Mouse (Mus musculus) kidney, adult 2 months (tissue): ENCODE data around the gene Btnl10. TPM values are rescaled to one million over a fixed set of nuclear protein-coding genes. Genes with fewer than 3 reads are reported as not detected.

Source experiments
- DNase-seq: peaks from one replicate; pipeline ENCODE4 v3.0.0; 2021
- H3K27ac ChIP-seq: fragments of 200-500 bp; 2 replicates; pipeline ENCODE4 v1.5.1; 2012; ENCODE audit warnings: low read depth, low read length, control low read depth, inconsistent platforms; ENCODE audit not compliant: insufficient read depth
- H3K27me3 ChIP-seq: fragments of 200-500 bp; replicated peaks from 2 replicates; pipeline ENCODE4 v1.6.1; 2012; ENCODE audit warnings: mild to moderate bottlenecking, moderate library complexity, low read length, inconsistent platforms; ENCODE audit not compliant: control insufficient read depth, insufficient read depth
- H3K36me3 ChIP-seq: fragments of 200-500 bp; 2 replicates; pipeline ENCODE4 v1.6.1; 2012; ENCODE audit warnings: mild to moderate bottlenecking, moderate library complexity, low read length, inconsistent platforms; ENCODE audit not compliant: control insufficient read depth, insufficient read depth
- H3K4me1 ChIP-seq: fragments of 200-500 bp; 2 replicates; pipeline ENCODE4 v1.6.1; 2011; ENCODE audit warnings: low read length; ENCODE audit not compliant: control insufficient read depth, insufficient read depth
- H3K4me3 ChIP-seq: fragments of 200-500 bp; 2 replicates; pipeline ENCODE4 v1.5.1; 2011; ENCODE audit warnings: mild to moderate bottlenecking, low read depth, low read length, control low read depth; ENCODE audit not compliant: insufficient read depth
- CTCF ChIP-seq: fragments of 200-500 bp; conservative IDR thresholded peaks from 2 replicates; pipeline ENCODE4 v1.5.1; 2011; ENCODE audit warnings: low read depth, mild to moderate bottlenecking, control low read depth, low read length, moderate library complexity, mixed read lengths; ENCODE audit not compliant: insufficient read depth, insufficient read length
- POLR2A ChIP-seq: fragments of 200-500 bp; IDR thresholded peaks from one replicate; pipeline ENCODE4 v1.6.1; 2011; ENCODE audit warnings: low read depth, low read length, control low read depth
- whole genome bisulfite sequencing: fragments of 180-500 bp; shearing (Covaris S2); methylation state at CpG from one replicate; pipeline ENCODE4 v1.1.7; 2018; 5-methylcytosine and 5-hydroxymethylcytosine counted together
- polyA plus RNA-seq: library from polyadenylated mRNA; depleted of rRNA; stranded (reverse); fragments of >200 nt; gene quantifications from 2 replicates; pipeline ENCODE4 v1.2.3, GENCODE M21; 2012

The Btnl10 gene
- polyA plus RNA-seq, 1 experiment, result 0.27 TPM

GRCm38 (mm10) chr11:58959921-58960465 is 42.3 kb downstream of the Btnl10 start:
- Histone ChIP-seq H3K4me1 (peaks cover 7% of the 10 kb centered on the region; the same call in 1 of the 2 replicates), H3K27me3 (no peaks in the 10 kb centered on the region), H3K4me3 (peak overlapping the region; percentile 56), H3K27ac (no peak overlapping the region), H3K36me3 (no peaks in the 10 kb centered on the region)
- TF ChIP-seq POLR2A (no peak), CTCF (peak; percentile 31; the same call in 1 of the 2 replicates)
- DNase-seq, result peak; percentile 94
- under 1% methylated on average over 40 of the region's 40 CpGs for WGBS

- WGBS, result 66% methylated on average over 50 of the region's 50 CpGs
- no peaks in the 10 kb centered on the region for H3K27me3 ChIP-seq
- 0 out of 2 replicates have a peak, but pooled peaks cover 2% of the 10 kb centered on the region for H3K4me1 ChIP-seq
Observed at GRCm38 (mm10) chr11:58961364-58962177, 43.9 kb downstream of the Btnl10 start.

GRCm38 (mm10) chr11:58963543-58963942 is 45.8 kb downstream of the Btnl10 start:
- Histone ChIP-seq H3K27ac (no peak overlapping the region), H3K36me3 (no peaks in the 10 kb centered on the region), H3K27me3 (no peaks in the 10 kb centered on the region), H3K4me3 (no peak overlapping the region), H3K4me1 (peaks cover 3% of the 10 kb centered on the region; the same call in 1 of the 2 replicates)
- WGBS, result 35% methylated on average over 17 of the region's 17 CpGs
- no peak for TF ChIP-seq POLR2A
- no peak for TF ChIP-seq CTCF
- peak; percentile 82 for DNase-seq

More at GRCm38 (mm10) chr11:58961364-58962177, 43.9 kb downstream of the Btnl10 start:
- H3K4me3 ChIP-seq, result no peak overlapping the region
- TF ChIP-seq CTCF, result no peak
- TF ChIP-seq POLR2A, result no peak
- no peak overlapping the region for H3K27ac ChIP-seq
- no peak for DNase-seq
- H3K36me3 ChIP-seq, result no peaks in the 10 kb centered on the region

- H3K27ac ChIP-seq, result no peak overlapping the region
- H3K4me3 ChIP-seq, result no peak overlapping the region
- H3K36me3 ChIP-seq, result no peaks in the 10 kb centered on the region
- peaks cover 10% of the 10 kb centered on the region; the same call in 1 of the 2 replicates for H3K4me1 ChIP-seq
- DNase-seq, result no peak
- H3K27me3 ChIP-seq, result no peaks in the 10 kb centered on the region
- TF ChIP-seq POLR2A, result no peak
- no peak for TF ChIP-seq CTCF
- WGBS, result 87% methylated on average over 7 of the region's 7 CpGs
Observed at GRCm38 (mm10) chr11:58964216-58964615, 46.5 kb downstream of the Btnl10 start.

- H3K4me3 ChIP-seq, result no peak overlapping the region
- no peak for DNase-seq
- no peak for TF ChIP-seq POLR2A
- no peak for TF ChIP-seq CTCF
- H3K4me1 ChIP-seq, result peaks cover 17% of the 10 kb centered on the region; the same call in 1 of the 2 replicates
- H3K27ac ChIP-seq, result no peak overlapping the region
- no peaks in the 10 kb centered on the region for H3K27me3 ChIP-seq
- no peaks in the 10 kb centered on the region for H3K36me3 ChIP-seq
- WGBS, result 54% methylated on average over 12 of the region's 12 CpGs
Observed at GRCm38 (mm10) chr11:58965001-58965760, 47.5 kb downstream of the Btnl10 start.

GRCm38 (mm10) chr11:58967346-58967745 is 49.6 kb downstream of the Btnl10 start:
- H3K4me3 ChIP-seq, result no peak overlapping the region
- TF ChIP-seq CTCF (peak; percentile 46), POLR2A (no peak)
- H3K27me3 ChIP-seq, result no peaks in the 10 kb centered on the region
- 93% methylated on average over 1 of the region's 1 CpGs for WGBS
- no peak overlapping the region for H3K27ac ChIP-seq
- H3K4me1 ChIP-seq, result peaks cover 24% of the 10 kb centered on the region; the same call in 1 of the 2 replicates
- no peak for DNase-seq
- no peaks in the 10 kb centered on the region for H3K36me3 ChIP-seq
